Mouse (Mus musculus) forebrain, embryonic 12.5 days (tissue): ENCODE results near the gene Ifi206. TPM values are rescaled to one million over a fixed set of nuclear protein-coding genes. Genes with fewer than 3 reads are reported as not detected.

Source experiments
- microRNA-seq: library from miRNA; unstranded; fragments of <30 nt; microRNA quantifications from one replicate; pipeline ENCODE4, GENCODE M21; 2017
- polyA plus RNA-seq: library from polyadenylated mRNA; unstranded; fragments of >200 nt; fragmentation: Nextera tagmentation; extraction: Ambion mirVana; gene quantifications from 2 replicates; pipeline ENCODE4 v1.2.1, GENCODE M21; 2016

Gene Ifi206
- polyA plus RNA-seq, 1 experiment from 2014 or later, result not detected

Small RNA genes lying within 50 kb of the gene (microRNA-seq; reads per million reads assigned to microRNA genes)
- not detected for gene Gm44481

Other genes with a start within 250 kb of the Ifi206 start
- gene Olfr418, start 225.0 kb downstream of the Ifi206 start, polyA plus RNA-seq, result not detected in 2 replicates
- gene Mptx2, start 213.3 kb downstream of the Ifi206 start, polyA plus RNA-seq, result not detected in 2 replicates
- gene Ackr1, start 157.3 kb downstream of the Ifi206 start, polyA plus RNA-seq, result 4.4 and 5.1 TPM in 2 replicates
- gene Aim2, start 140.2 kb downstream of the Ifi206 start, polyA plus RNA-seq, result 6.9 and 7.5 TPM in 2 replicates
- 12.6 and 22.2 TPM in 2 replicates for gene Cadm3, start 123.3 kb downstream of the Ifi206 start, polyA plus RNA-seq
- gene Ifi214, start 44.9 kb upstream of the Ifi206 start, polyA plus RNA-seq, result not detected in 2 replicates
- not detected in 2 replicates for gene Ifi213, start 108.2 kb upstream of the Ifi206 start, polyA plus RNA-seq
- gene Ifi209, start 139.9 kb upstream of the Ifi206 start, polyA plus RNA-seq, result 0.05 TPM in 1 of 2 replicates, not detected in the other
- gene Ifi208, start 182.6 kb upstream of the Ifi206 start, polyA plus RNA-seq, result not detected in 2 replicates